Mouse (Mus musculus) lung, adult 18-20 months (tissue): Measurements from ENCODE around the gene Gm12845.
"Not testable (repeated sequence)": the region's sequence is repeated elsewhere in the genome, so short reads cannot be mapped to it uniquely, and the experiment has no call there.

ENCODE experiments used
- DNase-seq, 2 experiments: peaks; one replicate each; pipeline ENCODE4 v3.0.0; 2022; ENCODE audit warnings: mixed read lengths in 2 of 2

Gene Gm12845

GRCm38 (mm10) chr4:117724112-117724511 is at the start of gene Gm12845:
TSS of gene Gm12845 (plus strand) at chr4:117724412.
- DNase-seq, result no peak

- peak; percentile 59 to 69 for DNase-seq
Observed at GRCm38 (mm10) chr4:117676903-117677302, 47.3 kb upstream of the Gm12845 start.

- no peak for DNase-seq
Observed at GRCm38 (mm10) chr4:117680963-117681362, 43.2 kb upstream of the Gm12845 start.

- DNase-seq, result peak; percentile 78 to 80
Observed at GRCm38 (mm10) chr4:117681931-117682461, 42.2 kb upstream of the Gm12845 start, which contains the start of gene Dmap1. TSS of gene Dmap1 (minus strand) at chr4:117682273.

GRCm38 (mm10) chr4:117682463-117682862 is 41.7 kb upstream of the Gm12845 start:
- DNase-seq, result no peak

- no peak for DNase-seq
Observed at GRCm38 (mm10) chr4:117683048-117683768, 41.0 kb upstream of the Gm12845 start.

- DNase-seq, result no peak
Observed at GRCm38 (mm10) chr4:117686354-117686753, 37.9 kb upstream of the Gm12845 start.

GRCm38 (mm10) chr4:117705361-117705760 is 18.9 kb upstream of the Gm12845 start:
- peak in 1 of 2 experiments; percentile 25 for DNase-seq

GRCm38 (mm10) chr4:117708780-117709550 is 15.2 kb upstream of the Gm12845 start:
- DNase-seq, result peak in 1 of 2 experiments; percentile 21

GRCm38 (mm10) chr4:117712314-117712713 is 11.9 kb upstream of the Gm12845 start:
- DNase-seq, result no peak

- no peak for DNase-seq
Observed at GRCm38 (mm10) chr4:117713303-117714098, 10.7 kb upstream of the Gm12845 start.

- no peak for DNase-seq
Observed at GRCm38 (mm10) chr4:117731926-117732325, 7.7 kb downstream of the Gm12845 start.

GRCm38 (mm10) chr4:117737559-117737958 is 13.3 kb downstream of the Gm12845 start:
- peak; percentile 10 to 31 for DNase-seq

GRCm38 (mm10) chr4:117752469-117752868 is 28.3 kb downstream of the Gm12845 start:
- not testable (repeated sequence) for DNase-seq

- no peak for DNase-seq
Observed at GRCm38 (mm10) chr4:117760151-117760550, 35.9 kb downstream of the Gm12845 start.

GRCm38 (mm10) chr4:117765416-117765815 is 41.2 kb downstream of the Gm12845 start, which contains the start of gene Klf17:
TSS of gene Klf17 (minus strand) at chr4:117765648.
- DNase-seq, result no peak

- peak; percentile 24 to 64 for DNase-seq
Observed at GRCm38 (mm10) chr4:117770935-117771334, 46.7 kb downstream of the Gm12845 start.

- DNase-seq, result no peak
Observed at GRCm38 (mm10) chr4:117772960-117773359, 48.7 kb downstream of the Gm12845 start.
